Mouse (Mus musculus) gastrocnemius, adult 8-10 months (tissue): ENCODE data around the gene Zfhx3. TPM values are rescaled to one million over a fixed set of nuclear protein-coding genes. Genes with fewer than 3 reads are reported as not detected.

ENCODE experiments used
- DNase-seq, 2 experiments: peaks; one replicate each; pipeline ENCODE4 v3.0.0; 2022; ENCODE audit warnings: low spot score in 2 of 2
- microRNA-seq: library from miRNA; unstranded; fragments of <30 nt; microRNA quantifications from one replicate; pipeline ENCODE4 v1.2.0, GENCODE M21; 2022
- total RNA-seq, 4 experiments: library from RNA; stranded (reverse); gene quantifications; 2 replicates each; pipeline ENCODE4 v1.2.4; 2022

Gene Zfhx3
- total RNA-seq, 4 experiments from 2014 or later, result 20.0 to 21.5 (median 21.0) TPM

DNA sequence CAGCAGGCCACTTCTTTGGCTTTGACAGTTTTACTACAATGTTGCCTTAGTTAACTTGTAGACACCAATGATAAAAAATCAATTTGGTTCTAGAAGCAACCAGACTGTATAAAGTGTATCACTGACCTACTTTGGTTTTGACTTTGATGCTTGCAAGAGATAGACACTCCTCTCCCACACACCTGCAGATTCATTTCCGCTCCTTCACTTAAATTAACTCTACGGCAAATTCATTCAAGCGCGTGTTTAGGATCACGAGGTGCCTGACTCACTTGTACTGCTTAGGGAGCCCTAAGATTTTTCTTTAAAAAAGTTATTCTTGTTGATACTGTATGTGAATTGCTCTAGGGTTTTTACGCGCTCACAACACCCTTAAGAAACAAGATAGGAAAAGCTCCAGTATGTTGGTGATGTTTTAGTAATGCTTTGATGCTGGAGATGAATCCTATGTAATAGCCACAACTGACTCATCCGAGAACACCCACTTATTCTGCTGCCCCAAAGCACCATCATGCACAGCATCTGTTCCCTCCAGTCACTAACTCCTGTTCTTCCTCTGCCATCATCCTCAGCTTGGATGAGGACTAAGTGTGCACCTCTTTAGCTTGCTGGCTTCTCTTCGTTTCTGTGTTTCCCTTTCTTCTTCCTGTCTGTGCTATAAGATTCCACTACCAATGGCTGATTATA, 1031.3 kb downstream of the Zfhx3 start:
- no peak for DNase-seq

GRCm38 (mm10) chr8:108977693-108978361, 1035.4 kb downstream of the Zfhx3 start:
- DNase-seq, result no peak

DNA sequence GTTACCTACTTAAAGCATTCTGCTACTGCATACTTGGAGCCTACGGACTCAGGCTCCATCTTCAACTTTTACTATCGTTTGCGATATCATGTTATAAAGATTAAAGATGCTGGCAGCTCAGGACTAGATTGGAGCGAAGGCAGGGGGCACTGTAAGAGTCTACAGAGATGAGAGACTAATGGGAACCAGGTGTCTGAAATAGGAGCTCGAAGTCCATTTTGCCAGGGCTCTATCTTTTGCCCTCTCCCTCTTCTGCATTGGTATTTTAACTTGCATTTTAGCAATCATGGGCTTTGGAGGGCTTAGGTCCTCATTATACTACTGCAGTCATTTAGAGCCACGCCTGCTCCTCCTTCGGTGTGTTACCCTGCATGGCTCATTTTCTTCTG, 1035.9 kb downstream of the Zfhx3 start:
- DNase-seq, result no peak

GRCm38 (mm10) chr8:108984904-108985303, 1042.5 kb downstream of the Zfhx3 start:
- DNase-seq, result no peak

GRCm38 (mm10) chr8:108989841-108990240, 1047.4 kb downstream of the Zfhx3 start:
- DNase-seq, result no peak

- DNase-seq, result no peak
Measured at GRCm38 (mm10) chr8:108990537-108990936, 1048.1 kb downstream of the Zfhx3 start.

DNA sequence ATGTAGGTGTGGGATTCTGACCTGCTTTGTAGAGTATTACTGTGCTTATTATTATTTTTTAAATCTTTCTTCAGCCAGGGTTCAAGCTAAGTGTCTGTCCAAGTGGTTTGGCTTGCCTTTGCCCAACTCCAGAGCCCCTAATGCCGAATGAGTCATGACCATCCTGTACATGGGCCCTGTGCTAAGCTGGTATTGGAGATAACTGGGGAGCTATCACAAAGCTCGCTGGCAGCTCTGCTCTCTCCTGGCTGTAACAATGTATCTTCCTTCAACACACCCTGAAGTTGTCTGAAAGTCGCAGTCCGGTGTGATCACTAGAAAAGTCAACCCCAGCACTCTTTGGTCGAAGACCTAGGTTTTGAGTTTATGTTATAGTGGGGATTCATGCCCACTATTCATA, 1049.0 kb downstream of the Zfhx3 start:
- no peak for DNase-seq

DNA sequence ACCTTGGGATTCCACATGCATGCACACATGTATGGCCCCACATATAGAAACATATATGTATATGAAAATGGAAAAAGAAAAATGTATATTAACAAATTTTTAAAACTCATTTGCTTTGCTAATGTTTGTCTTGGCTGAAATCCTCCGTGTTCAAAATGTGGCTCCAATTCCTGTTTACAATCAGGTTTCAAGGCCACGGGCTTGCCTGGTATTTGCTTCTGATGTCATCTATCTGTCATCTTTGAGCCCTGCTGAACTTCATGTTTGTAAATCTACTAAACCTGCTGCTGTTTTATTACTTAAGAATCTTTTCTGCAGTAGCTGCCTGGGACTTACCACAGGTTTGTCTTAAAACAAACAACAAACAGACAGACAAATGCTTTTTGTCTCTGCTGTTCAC, 1051.3 kb downstream of the Zfhx3 start:
- no peak for DNase-seq

DNA sequence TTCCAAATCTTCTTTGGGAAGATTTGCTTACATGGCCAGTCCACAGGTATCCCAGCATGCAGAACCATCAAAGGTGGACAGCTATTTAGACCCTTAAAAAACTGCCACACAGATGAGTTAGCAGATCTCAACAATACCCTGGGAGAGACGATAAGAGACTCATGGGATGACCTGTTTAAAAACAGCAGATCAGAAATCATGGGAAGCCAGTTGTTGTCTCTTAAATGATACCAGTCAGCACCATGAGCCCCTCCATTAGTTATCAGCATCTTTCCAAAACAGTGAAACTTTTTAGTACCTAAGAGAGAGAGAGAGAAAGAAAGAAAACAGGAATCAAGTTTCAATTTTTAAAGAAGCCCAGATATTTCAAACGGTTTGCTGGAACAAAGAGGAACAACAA, 1051.7 kb downstream of the Zfhx3 start:
- no peak for DNase-seq

DNA sequence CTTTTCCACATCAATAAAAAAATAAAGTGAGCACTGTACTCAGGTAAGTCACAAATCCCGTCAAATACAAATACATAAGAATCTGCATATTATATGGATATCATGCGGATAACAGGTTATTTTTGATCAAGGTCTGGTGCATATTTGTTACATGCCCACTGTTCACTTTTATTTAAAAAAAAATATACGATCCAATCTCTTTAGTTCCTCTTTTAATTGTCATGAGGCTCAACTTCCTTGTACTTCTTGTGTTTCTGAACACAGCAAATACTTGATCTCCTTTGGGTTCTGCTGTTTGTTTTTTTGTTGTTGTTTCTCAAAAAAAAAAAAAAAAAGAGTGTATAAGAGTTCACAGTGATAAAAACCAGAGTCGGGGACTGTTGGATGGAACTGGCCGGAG, 1052.4 kb downstream of the Zfhx3 start:
- DNase-seq, result no peak

DNA sequence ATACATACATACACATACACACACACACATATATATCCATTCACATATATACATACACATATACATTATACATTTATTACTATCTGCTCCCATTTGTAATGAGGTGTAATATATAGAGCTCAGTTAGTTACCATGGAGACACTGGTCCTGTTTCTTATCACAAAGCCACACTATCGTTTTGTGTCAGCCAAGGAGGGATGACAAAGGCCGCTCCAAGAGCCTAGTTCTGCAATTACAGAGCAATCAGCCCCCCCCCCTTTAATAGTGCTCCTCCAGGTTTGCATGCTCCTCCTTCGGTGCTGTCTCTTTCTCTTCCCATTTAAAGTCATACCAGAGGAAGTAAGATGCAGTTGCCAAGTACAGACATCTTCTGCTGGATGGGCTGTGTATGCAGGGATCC, 1054.9 kb downstream of the Zfhx3 start:
- DNase-seq, result no peak

- no peak for DNase-seq
Measured at GRCm38 (mm10) chr8:108999297-109000249, 1057.1 kb downstream of the Zfhx3 start.

- DNase-seq, result no peak
Measured at GRCm38 (mm10) chr8:109001031-109001430, 1058.6 kb downstream of the Zfhx3 start.

GRCm38 (mm10) chr8:109001923-109002322, 1059.5 kb downstream of the Zfhx3 start:
- DNase-seq, result no peak

- DNase-seq, result no peak
Measured at GRCm38 (mm10) chr8:109006986-109007385, 1064.5 kb downstream of the Zfhx3 start.

Small RNA genes lying within 50 kb of the gene (microRNA-seq; reads per million reads assigned to microRNA genes)
- gene Mir3108, result not detected
